Mouse (Mus musculus) layer of hippocampus, postnatal 14 days (tissue): Measurements from ENCODE around the gene Arid1b. TPM values are rescaled to one million over a fixed set of nuclear protein-coding genes. Genes with fewer than 3 reads are reported as not detected.

Source experiments
- DNase-seq, 2 experiments: peaks; one replicate each; pipeline ENCODE4 v3.0.0; 2021 to 2022; ENCODE audit warnings: low spot score in 2 of 2, mixed read lengths in 1 of 2
- long read RNA-seq, 2 experiments: library from polyadenylated mRNA; stranded (forward); transcript quantifications; one replicate each; pipeline ENCODE4 v2.0.0; 2021
- total RNA-seq, 2 experiments: library from RNA; stranded (reverse); gene quantifications; 2 replicates each; pipeline ENCODE4 v1.2.3; 2021

The Arid1b gene
- total RNA-seq: 10 to 100 TPM; 83.5 to 95.2 TPM
- long read RNA-seq, experiment 1, partial matches to known transcripts: 25 of 29 reads
- long read RNA-seq, experiment 1, other reads (novel, unspliced or antisense): 4 of 29 reads
- long read RNA-seq, experiment 2, full-length matches to known transcripts: 1 of 29 reads
- long read RNA-seq, experiment 2, partial matches to known transcripts: 24 of 29 reads
- long read RNA-seq, experiment 2, other reads (novel, unspliced or antisense): 4 of 29 reads

DNA sequence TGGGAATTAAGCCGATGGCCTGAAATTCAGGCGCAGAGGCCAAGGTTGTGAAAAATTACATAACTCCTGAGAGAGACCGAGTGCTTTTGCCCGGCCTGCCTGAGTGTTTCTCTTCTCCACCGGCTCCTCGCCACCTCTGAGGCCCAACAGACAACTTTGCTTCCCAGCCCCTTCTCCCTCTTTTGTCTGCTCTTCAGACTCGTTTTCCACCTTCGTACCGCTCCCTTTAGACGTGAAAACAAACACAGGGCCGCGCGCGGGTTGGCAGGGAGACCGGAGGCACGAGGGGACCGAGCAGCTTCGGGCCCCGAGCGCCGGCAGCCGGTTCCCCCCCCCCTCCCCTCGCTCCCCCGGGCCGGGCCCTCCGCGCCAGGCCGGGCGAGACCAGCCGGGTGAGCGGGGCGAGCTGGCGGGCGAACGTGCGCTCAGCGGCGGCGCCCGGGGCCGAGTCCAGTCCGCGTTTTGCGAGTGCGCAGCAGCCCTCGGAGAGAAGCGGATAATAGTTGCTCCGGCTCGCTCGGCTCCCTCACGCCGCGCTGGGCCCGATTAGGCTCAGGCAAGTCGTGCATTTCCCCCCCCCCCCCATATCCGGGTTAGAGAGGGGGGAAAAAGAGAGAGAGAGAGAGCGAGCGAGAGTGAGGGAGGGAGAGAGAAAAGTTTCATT lies at the start of gene Arid1b:
Gene Arid1b, plus strand, starts transcription at position 493 of the 664 bp plus-strand sequence.
- peak; percentile 76 to 83 for DNase-seq

DNA sequence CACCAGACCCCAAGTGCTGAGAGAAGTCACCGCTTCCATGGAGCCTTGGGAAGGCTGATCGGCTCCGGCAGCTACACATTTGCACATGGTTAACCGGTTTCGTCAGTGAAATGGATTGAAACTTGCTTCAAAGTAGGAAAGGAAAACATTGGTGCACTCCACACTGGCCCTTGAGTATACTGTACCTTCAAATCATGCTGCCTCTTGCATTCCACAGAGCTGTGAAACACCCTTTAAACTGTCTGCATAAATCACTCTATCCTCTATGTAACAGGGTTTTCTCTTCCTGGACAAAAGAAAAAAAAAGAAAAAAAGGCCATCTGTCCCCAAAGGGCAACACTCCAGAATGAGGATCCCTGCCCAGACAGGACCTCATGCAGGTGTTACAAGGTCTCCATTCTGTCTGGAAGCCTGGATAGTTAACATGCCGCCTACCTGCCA lies 48.8 kb upstream of the Arid1b start:
- no peak for DNase-seq

DNA sequence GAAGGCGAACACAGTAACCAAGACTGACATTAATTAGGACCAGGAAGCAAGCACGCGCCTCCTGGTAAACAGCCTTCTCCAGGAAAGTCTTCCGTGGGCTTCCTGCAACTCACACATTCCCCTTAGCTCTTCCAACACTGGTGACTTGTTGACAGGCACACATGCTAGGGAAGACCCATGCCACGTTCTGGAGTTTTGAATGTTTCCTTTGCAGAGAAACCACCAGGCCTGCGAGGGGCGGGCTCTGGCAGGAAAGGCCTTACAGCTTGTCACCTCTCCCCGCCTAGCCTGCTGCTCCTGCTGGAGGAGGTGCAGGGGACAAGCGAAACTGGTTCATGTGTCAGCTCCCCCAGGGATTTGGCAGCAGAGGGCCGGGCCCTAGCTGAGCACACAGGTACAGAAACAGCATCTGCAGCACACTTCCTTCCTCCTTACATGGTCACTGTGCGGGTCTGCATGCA lies 48.2 kb upstream of the Arid1b start:
- peak in 1 of 2 experiments; percentile 6 for DNase-seq

DNA sequence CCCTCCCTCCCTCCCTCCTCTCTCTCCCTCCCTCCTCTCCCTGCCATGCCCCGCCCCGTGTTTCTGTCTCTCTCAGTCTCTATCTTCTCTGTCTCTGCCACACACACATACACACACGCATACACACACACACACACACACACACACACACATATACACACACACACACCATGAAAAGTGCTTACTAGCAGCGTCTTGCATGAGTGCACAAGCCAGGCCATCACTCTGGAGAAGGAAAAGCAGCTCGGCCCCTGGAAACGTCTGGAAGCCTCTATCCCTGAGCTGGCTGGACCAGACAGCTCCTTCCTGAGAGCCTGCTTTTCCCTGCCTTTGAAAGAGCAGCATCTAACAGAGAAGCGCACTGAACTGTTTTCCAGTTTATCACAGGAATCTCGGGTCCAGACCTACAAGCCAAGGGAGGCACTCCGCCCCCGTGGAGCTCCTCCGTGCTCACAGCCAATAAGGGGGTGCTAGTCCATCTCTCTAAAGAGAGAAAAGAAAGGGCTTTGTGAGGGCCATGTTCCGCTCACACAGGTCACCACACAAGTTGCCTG lies 47.6 kb upstream of the Arid1b start:
- no peak for DNase-seq

DNA sequence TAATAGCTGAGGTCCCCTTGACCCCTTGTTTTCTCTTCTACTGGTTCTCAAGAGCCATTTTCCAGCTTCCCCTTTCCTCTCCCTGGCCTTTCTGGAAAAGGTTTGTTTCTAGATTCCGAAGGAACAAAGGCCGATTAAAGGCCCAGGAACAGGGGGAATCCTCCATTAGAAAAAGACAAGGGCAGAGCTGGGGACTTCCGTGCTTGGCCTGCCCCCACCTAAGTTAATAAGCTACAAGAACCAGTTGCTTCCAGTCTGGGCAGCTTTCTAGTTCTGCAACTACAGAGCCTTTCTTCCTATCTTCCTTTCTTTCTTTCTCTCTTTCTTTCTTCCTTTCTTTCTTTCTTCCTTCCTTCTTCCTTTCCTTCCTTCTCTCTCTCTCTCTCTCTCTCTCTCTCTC lies 47.1 kb upstream of the Arid1b start:
- no peak for DNase-seq

DNA sequence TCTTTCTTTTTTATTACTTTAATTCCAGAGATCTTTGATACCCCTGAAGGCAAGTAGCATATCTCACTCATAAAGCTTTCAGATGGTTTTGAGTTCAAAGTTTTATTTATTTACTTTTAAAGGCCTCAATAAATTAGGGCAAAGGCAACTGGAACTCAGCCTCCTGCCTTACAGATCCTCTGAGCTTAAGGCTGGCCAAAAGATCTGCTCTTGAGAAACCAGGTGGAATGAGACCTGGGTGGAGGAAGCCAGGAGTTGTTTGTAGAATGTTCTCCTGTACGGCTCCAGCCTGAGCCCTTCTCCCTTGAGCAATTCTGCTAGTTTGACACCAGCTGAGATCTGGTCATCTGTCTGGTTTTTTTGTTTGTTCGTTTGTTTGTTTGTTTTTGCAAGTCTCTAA lies 46.7 kb upstream of the Arid1b start:
- no peak for DNase-seq

DNA sequence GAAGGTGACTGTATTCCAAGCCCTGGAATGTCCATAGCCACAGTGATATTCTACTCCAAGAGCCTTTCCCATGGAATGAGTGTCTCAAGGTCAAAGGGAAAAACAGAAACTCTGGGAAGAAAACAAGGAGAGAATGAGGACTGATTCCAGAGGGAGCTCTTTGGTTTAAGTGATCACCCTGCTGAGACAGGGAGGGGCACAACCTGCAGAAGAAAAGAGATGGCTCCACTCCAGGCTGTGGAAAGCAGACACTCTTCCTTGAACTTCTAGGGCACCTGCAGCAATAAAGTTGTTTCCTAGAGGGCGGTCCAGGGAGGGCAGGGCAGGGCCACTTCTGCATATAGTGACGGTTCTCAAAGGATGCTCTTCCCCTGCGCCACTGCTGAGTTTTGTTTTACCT lies 45.6 kb upstream of the Arid1b start:
- no peak for DNase-seq

DNA sequence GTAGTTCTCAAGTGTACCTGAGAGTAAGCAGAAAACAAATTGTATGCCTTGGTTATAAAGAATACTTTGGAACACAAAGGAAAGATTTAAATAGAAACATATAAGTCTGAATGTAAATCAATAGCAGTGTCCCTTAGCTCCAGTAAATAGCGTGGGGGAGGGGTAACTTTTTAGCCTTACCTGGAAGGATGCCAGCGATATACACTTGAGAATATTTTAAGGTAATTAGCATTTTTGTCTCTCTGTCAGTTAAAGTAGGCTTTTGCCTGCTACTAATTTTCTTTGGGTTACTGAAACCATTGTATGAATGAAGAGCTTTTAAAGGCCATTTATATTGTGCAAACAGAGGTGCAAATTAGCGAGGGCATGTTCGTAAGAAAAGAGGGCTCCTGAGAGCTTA lies 39.7 kb upstream of the Arid1b start:
- DNase-seq: no peak

DNA sequence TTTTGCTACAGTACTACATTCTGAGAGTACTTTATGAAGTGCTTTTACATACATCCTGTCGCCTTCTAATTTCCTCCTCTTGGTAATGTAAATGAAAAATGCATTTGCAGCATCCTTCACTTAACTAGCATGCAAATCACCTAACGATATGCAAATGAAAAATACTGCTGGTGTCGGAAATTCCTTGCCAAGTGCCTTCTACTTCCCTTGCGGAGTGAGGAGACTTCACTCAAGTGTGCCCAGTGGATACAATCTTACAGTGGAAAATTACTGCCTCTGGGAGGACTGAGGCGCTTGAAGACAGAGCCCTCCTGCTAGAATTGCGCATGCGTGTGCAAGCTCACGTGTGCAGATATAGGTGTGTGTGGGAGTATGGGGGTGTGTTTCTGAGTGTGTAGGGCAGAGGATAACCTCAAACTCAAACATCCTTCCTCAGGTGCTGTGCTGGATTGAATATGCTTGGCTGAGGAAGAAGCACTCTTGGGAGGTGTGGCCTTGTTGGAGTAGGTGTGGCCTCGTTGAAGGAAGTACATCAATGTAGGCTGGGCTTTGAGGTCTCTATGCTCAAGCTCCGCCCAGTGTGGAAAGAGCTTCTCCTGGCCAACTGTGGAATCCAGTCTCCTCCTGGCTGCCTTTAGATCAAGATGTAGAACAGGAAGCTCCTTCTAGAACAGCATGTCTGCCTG lies 29.8 kb upstream of the Arid1b start:
- no peak for DNase-seq

DNA sequence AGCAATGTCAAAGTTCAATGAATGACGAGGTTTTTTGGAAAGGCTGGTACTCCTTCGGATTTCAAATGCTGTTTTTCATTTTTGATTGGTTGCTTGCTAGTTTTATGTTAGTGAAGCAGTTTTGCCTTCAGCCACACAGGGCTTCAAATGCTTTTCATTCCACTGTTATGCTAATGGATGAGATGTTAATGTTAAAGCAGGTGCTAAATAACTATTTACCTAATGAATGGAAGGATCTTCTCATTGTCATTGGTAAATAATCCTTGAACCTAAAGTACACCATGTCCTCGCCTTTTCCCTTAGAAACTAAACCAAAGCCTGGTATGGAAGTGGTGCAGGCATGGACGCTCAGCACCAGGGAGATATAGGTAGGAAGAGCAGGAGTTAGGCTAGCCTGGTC lies 26.9 kb upstream of the Arid1b start:
- DNase-seq: no peak

DNA sequence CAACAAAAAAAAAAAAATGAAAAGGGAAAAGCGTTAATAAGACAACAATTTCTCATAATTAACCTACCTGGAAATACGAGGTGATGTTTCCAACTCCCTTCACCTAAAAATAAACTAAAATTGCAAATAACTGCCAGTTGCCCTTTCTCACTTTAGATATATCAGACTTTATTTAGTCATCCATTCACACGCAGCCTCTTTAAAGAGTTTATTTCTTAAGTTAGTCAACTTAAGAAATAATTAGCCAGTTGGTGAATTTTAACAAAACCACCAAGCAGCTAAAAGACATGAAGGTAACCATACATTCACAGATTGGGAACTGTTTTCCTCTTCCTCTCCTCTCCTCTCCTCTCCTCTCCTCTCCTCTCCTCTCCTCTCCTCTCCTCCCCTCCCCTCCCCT lies 26.1 kb upstream of the Arid1b start:
- DNase-seq: no peak

DNA sequence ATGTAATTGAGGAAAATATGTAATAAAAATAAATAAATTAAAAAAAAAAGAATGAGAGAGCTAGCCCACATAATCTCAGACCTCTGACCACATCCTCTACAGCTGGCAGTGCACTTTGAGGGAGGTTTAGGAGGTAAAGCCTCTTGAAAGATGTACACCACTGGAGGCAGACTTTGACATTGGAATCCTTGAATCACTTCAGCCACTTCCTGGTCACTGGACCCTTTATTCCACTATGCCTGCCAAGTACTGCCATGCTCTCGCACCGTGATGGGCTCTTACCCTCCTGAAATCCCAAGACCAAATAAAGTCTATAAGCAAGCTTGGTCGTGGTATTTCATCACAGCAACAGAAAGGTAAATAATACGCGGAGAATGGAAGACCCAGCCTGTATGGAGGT lies 25.3 kb upstream of the Arid1b start:
- no peak for DNase-seq

DNA sequence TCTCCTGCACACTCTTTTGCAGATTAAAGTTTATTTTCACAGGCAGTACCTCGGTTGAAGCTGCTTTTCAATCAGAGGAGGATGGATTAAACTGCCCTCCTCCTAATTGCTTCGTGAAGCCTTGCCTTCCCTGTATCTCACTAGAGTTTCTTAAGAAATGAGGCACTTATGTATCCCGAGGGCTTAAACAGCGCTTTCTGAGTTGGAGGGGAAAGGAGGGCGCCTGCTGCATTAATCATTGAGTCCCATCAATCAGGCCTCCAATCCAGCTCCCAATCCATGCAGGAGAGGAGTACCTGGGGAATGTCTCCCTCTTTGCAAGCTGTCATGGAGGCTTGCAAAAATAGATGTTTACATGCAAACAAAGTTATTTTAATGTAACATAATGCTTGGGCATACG lies 21.9 kb upstream of the Arid1b start:
- DNase-seq: no peak

DNA sequence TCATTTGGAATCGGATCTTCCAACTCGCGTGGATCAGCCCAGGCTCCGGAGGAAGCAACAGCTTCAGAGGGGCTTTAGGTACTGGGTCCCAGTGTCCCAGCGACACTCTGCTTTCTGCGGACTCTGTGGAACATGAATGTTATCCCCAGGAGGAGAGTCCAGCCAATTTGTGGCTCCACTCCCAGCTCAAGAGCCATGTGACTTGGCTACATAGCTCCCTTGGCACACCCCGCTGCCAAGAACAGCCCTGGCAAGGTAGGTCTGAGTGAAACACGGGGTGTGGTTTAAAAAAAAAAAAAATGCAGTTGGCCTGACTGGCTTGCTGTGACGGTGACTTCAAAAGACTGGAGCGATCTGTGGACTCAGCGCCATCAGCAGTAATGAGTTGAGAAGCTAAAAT lies 19.4 kb upstream of the Arid1b start:
- DNase-seq: peak; percentile 68 to 90

DNA sequence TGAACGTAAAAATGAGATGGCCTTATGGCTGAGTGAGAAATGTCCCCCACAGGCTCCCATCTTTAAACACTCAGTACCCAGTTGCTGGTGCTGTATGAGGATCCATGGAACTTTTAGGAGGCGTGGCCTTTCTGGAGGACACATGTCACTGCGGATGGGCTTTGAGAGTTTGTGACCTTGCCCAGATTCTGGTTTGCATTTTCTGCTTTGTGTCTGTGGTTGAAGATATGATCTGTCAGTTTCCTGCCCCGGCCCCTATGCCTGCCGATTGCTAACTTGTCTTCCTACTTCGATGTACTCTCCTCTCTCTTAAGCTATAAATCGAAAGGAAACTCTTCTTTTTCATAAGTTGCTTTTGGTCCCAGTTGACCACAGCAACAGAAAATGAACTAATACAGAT lies 14.0 kb upstream of the Arid1b start:
- no peak for DNase-seq

DNA sequence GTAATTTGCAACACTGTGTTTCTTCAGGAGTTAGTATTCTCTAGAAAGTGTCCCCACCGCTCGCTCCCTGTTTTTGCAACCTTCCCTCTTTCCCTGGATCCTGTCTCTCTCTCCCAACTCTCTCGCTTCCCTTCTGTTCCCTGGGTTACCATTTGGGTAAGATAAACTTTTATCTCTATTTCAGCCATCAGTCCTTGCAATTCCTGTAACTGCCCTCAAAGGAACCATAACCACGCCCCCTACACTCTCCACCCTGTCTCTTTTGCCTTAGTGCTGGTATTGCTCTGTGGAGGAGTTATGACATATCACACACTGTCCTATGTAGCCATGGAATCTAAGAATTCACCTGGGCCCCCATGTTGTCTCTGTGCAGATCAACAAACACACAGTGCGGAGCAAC lies 11.3 kb upstream of the Arid1b start:
- DNase-seq: no peak

DNA sequence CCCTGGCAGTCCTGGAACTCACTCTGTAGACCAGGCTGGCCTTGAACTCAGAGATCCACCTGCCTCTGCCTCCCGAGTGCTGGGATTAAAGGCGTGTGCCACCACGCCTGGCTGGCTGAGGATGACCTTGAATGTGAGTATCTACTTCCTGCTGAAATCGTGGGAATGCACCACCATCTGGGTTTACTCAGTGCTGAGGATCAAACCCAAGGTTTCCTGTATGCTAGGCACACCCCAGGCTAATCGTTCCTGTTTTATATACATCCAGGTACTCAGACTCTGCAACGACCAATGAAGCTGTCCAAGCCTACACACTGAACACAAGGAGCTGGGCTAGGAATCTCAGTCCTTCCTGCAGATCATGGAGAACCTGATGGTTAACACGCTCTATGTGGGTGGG lies 9.4 kb upstream of the Arid1b start:
- no peak for DNase-seq

DNA sequence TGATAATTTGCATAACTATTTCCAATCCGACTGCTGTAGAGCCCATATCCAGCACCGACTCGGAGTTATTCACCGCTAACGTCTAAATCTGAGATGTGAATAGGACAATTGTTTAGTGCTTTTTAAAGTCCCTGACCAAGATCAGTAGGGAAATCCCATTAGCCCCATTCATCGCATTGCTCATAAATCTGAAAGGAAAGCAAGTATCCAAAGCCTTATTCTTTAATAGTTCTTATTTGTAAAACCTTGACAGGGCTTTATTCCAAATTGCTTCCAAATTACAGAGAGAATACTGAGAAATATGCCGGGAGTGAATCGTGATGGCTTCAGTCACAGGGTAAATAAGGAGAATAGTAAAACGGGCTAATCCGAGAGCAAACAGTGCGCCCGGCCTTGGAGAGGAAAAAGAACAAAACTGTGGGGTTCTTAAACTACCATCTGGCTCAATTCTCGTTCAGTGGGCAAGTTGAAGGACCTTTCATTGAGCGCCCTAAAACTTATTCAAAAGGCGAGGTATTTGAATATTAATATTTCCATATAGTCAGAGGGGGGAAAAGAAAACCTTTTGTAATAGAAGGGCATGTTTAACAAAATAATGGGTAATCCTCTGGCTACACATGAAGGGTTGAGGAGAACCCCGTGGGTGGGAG lies 3.1 kb upstream of the Arid1b start:
- no peak for DNase-seq

DNA sequence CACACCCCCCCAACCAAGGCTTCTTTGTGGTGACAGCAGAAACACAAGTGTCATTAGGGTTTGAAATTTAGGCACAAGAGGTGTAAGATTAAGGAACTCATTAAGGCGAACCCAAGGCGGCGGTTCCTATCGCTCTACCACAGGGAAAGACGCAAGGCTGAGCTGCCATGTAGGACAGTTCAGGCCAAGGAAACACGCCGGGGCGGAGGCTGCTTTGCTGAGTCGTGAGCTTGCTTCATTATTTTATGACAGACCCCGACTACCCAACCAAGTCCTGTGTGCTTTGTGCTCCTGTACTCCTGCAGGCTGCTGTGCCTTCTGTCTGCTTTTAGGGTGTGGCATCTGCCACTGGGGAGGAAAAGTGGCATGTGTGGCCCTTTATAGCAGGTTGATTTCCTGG lies 2.5 kb upstream of the Arid1b start:
- DNase-seq: no peak

DNA sequence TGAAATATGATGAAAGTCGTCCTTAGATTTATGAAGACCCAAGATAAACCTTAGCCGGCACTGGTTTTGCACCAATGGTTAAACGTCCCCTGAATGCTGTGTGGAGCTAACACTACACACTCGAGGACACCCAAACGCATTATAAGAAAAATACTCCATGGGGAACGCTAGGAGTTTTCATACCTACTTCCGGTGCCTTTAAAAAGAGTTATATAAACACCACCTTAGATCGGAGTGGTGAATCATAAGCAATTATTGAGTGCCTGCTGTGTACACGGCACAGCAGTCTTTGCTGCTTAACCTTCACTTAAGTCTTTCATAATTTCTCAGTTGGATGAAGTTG lies 664 bp upstream of the Arid1b start:
- DNase-seq: no peak

DNA sequence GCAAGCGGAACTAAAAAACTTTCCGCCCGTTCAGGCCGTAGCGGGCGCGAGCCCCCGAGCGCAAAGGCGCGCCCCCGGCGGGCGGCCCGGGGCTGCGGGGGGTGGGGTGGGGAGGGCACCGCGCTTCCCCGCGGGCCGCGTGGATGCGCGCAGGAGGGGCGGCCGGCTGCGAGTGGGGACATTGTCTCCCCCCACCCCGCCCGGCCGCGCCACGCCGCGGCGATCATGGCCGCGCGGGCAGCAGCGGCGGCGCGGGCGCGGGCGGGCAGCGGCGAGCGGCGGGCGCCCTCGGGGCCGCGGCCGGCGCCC lies 326 bp downstream of the Arid1b start:
- peak in 1 of 2 experiments; percentile 28 for DNase-seq
